Mouse (Mus musculus) CD4-positive, CD25-positive, alpha-beta regulatory T cell, adult 2 months (primary cell): ENCODE measurements around the gene Sertad2.

ENCODE experiments used
- DNase-seq: peaks from one replicate; pipeline ENCODE4 v3.0.0-alpha.2; 2012; ENCODE audit warnings: low read depth, low spot score

Sertad2 gene

GRCm38 (mm10) chr11:20544801-20545515 lies 1.9 kb downstream of the Sertad2 start:
- DNase-seq, result no peak

- no peak for DNase-seq
Measured at GRCm38 (mm10) chr11:20549481-20549880, 6.4 kb downstream of the Sertad2 start.

DNA sequence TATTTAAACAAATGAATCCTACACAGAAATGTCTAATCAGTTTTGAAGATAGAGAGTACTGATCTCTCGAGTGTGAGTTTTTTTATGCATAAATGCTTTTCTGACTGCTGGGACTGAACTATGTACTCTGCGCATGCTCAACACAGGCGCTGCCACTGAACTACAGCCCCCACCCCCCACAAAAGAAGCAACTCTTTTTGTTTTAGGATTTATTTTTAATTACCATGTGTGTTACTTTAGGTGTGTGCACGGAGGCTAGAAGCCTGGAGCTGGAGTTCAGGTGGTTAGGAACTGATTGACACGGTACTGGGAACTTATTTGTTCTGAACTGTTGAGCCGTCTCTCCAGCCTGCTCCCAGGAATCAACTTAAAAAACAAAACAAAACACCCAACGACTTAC lies 7.1 kb downstream of the Sertad2 start:
- DNase-seq, result no peak

- no peak for DNase-seq
Measured at GRCm38 (mm10) chr11:20552059-20552458, 9.0 kb downstream of the Sertad2 start.

DNA sequence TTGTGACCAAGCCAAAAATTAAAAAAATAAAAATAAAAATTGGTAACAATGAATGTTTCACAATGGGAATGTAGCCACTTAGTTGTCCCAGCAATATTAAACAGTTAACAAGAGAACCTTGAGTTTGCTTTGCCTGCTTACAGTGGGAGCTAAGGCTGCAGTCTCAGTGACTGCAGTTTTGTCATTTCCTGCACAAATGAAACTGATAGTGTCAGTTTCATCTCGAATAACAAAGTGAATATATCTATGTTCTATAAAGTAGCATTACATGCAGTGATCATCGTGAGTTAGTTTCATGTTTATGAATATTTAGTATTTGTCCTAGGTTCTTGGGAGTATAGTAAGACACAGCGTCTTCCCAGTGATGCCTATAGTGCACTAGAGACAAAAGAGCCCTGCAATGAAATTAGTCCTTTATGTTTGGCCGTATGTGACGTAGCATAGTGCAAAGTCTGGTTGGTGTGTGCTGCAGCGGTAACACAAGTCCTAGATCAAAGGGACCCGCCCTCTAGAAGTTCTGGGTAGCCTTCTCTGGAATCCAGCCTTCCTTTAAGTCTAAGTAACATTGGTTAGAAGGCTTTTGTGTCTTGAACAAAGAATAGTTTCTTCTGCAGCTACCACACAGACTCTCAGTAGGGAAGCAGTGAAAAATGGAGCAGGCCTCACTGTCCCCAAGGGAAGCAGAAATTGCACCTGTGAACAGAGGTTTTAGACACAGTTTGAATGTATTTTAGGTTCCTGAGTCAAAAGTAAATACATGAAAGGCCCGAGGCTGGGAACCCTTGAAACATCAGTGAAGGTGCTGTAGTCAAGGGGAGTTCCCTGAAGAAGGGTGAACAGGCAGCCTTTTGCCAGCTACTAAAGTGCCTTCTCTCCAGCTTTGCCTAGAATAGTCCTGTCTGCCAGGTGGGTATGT lies 10.0 kb downstream of the Sertad2 start:
- DNase-seq, result peak; percentile 75

GRCm38 (mm10) chr11:20555651-20556050 lies 12.6 kb downstream of the Sertad2 start:
- DNase-seq, result no peak

DNA sequence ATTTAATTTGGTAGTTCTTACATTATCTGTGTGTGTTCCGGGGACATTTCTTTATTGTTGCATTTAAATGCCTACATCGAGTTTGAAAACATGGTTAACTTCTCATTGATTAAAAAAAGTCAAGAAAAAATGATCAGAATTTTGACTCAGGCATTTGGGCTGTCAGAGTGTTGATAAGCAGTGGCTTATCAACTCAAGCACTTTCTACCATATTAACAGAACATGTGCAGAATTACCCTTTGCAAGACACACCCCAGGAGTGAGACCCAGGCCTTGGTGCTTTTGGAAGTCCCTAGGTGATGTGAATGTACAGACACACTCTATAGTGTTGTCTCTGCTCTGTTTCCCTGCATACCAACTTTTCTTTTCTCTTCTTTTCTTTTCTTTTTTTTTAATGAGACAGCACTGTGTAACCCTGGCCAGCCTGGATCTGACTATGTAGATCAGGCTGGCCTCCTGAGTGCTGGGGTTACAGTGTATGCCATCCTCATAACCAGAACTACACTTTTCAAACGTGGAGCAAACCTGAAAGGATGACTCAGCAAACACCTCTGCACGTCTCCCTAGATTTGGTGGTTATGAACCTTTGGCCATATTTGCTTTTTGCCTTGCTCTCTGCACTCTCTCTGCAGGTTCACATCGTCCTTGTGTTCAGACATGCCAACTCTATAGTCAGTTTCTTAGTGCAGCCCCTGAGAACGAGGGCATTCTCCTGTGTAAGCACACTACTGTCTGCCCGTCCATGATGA lies 13.3 kb downstream of the Sertad2 start:
- no peak for DNase-seq

GRCm38 (mm10) chr11:20559236-20559950 lies 16.3 kb downstream of the Sertad2 start:
- DNase-seq, result no peak

GRCm38 (mm10) chr11:20559951-20560642 lies 17.0 kb downstream of the Sertad2 start:
- no peak for DNase-seq

- peak; percentile 79 for DNase-seq
Measured at GRCm38 (mm10) chr11:20561323-20562002, 18.4 kb downstream of the Sertad2 start.

GRCm38 (mm10) chr11:20565057-20565456 lies 22.0 kb downstream of the Sertad2 start:
- DNase-seq, result no peak

DNA sequence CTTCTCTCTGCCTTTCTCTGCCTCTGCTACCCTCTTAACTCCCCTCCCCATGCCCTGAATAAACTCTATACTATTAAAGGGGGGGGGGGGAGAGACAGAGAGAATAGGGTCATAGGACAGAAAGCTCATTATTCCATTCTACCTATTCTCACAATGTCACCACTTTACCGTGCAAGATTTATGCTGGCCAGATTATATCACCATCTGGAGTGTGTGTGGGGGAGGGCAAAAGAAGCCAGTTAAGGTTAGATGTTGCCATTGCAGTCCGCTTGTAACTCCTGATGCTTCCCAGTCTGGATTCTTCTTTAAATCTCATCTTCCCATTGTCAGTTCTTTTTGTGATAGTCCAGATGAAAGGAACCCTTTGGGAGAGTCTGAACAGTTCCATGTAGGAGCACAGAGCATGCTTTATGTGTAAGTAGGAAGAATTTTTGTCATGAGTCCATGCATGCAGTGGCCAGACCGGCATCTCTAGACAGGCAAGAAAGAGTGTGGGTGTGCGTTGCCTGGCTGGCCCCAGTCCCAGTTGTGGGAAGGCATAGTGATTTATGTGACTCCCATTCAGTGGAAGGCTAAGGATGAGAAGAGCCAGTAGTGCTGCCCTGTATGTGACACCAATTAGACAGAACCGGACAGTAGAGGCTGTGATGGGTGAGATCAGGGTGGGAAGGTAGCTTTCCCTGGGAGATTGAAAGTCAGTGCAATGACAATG lies 28.8 kb downstream of the Sertad2 start:
- DNase-seq, result no peak

DNA sequence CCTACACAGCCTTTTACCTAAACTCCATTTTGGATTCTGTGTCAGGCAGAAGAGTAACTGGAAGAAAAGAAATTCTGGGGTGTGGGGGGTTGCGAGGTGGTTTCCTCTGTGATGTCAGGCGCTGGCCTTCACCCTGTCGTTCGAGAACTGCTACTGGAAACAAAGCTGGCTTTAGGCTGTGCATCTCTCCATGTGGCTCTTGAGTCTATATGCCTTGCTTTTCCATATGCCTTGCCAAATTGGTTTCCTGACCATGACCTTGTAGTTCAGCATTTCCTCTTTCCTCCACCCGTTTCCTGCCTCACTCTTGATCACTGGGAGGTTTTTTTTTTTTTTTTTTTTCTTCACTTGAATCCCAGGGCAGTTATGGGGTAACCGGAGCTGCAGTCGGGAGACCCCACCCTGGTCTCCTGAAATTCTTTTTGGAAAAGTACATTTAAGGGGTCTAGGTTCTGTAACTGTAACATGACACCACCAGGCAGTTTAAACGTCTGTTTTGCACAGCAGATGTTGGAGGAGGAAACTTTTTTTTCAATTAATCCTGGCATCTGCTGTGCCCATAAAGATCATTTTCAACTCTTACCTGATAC lies 33.1 kb downstream of the Sertad2 start:
- peak; percentile 5 for DNase-seq

DNA sequence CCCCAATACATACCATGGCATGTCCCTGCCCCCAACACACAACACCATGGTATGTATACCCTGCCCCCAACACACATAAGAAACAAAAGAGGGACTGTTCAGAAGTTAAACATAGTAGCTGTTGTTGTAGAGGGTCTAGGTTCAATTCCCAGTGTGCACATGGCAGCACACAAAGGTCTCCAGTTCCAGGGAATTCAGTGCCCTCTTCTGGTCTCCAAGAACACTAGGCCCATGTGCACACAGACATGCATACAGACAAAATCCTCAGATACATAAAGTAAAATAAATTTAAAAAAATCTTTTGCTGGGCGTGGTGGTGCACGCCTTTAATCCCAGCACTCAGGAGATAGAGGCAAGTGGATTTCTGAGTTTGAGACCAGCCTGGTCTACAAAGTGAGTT lies 39.7 kb downstream of the Sertad2 start:
- no peak for DNase-seq

- no peak for DNase-seq
Measured at GRCm38 (mm10) chr11:20585297-20585696, 42.2 kb downstream of the Sertad2 start.

DNA sequence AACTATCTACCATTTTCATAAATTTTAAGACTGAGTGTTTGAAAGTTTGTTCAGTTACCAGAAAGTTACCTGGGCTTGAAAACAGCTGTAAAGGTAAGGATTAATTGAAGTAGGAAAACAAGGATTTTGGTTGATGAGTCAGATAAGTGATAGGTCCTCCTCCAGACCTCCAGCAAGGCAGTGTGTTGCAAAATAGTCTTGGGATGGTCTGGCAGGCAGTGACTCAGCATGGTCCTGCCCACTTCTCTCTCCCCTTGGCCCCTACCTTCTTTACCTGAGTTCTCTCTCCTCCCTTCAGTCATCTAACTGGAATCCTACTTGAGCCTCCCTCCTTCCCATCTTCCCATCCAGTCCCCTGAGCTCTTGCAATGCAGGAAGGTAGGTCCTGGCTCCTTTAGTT lies 43.1 kb downstream of the Sertad2 start:
- no peak for DNase-seq

GRCm38 (mm10) chr11:20589393-20589792 lies 46.3 kb downstream of the Sertad2 start:
- no peak for DNase-seq

DNA sequence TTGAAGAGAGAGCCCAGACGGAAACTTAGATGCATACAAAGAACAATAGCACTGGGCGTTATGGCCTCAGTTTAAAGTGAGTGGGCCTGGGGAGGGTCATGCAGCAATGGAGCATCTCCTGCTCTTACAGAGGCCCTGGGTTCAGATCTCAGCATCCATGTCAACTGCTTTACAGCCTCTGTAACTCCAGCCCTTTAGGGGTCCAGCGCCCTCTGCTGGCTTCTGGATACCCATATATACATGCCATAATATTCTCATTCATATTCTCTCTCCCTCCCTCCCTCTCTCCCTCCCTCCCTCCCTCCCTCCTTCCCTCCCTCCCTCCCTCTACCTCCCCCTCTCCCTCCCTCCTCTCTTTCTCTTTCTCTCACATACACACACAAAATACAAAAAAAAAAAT lies 49.0 kb downstream of the Sertad2 start:
- DNase-seq, result peak; percentile 62
